Mouse (Mus musculus) hindbrain, embryonic 11.5 days (tissue): Measurements from ENCODE around the gene Ppp1r3g. TPM values are rescaled to one million over a fixed set of nuclear protein-coding genes. Genes with fewer than 3 reads are reported as not detected.

Source experiments
- ATAC-seq: fragments of 200-750 bp; cut with Nextera tagmentation; 2 replicates; pipeline ENCODE4 v1.8.0; 2017; ENCODE audit warnings: mild to moderate bottlenecking, moderate TSS enrichment, moderate library complexity; ENCODE audit not compliant: low FRiP score
- DNase-seq: peaks from one replicate; pipeline ENCODE4 v3.0.0-alpha.2; 2015; ENCODE audit warnings: low spot score
- H3K27ac ChIP-seq: fragments of 300-500 bp; sonication (generic); 2 replicates; pipeline ENCODE4 v1.5.1; 2014; ENCODE audit warnings: mild to moderate bottlenecking, low read depth, low read length
- H3K27me3 ChIP-seq: fragments of 300-500 bp; sonication (generic); 2 replicates; pipeline ENCODE4 v1.6.1; 2014; ENCODE audit warnings: mild to moderate bottlenecking, low read length, moderate library complexity, mixed read lengths; ENCODE audit not compliant: control insufficient read depth, insufficient read depth
- H3K36me3 ChIP-seq: fragments of 300-500 bp; sonication (generic); 2 replicates; pipeline ENCODE4 v1.6.1; 2014; ENCODE audit warnings: mild to moderate bottlenecking, low read length, moderate library complexity, mixed read lengths; ENCODE audit not compliant: control insufficient read depth, insufficient read depth
- H3K4me1 ChIP-seq: fragments of 300-500 bp; sonication (generic); replicated peaks from 2 replicates; pipeline ENCODE4 v1.6.1; 2014; ENCODE audit warnings: low read length, mixed read lengths; ENCODE audit not compliant: control insufficient read depth, insufficient read depth
- H3K4me2 ChIP-seq: fragments of 300-500 bp; sonication (generic); replicated peaks from 2 replicates; pipeline ENCODE4 v1.6.1; 2014; ENCODE audit warnings: mild to moderate bottlenecking, low read depth, low read length
- H3K4me3 ChIP-seq: fragments of 300-500 bp; sonication (generic); 2 replicates; pipeline ENCODE4 v1.5.1; 2014; ENCODE audit warnings: low read depth, low read length
- H3K9ac ChIP-seq: fragments of 300-500 bp; sonication (generic); 2 replicates; pipeline ENCODE4 v1.6.1; 2014; ENCODE audit warnings: low read depth, low read length
- H3K9me3 ChIP-seq: fragments of 300-500 bp; sonication (generic); 2 replicates; pipeline ENCODE4 v1.6.1; 2016; ENCODE audit warnings: low read length; ENCODE audit not compliant: control insufficient read depth
- WGBS: fragments of 180-500 bp; shearing (Covaris S2); extraction: QIAGEN DNeasy Blood & Tissue Kit; methylation state at CpG from one replicate; pipeline ENCODE4 v1.1.7; 2014; 5-methylcytosine and 5-hydroxymethylcytosine counted together
- polyA plus RNA-seq: library from polyadenylated mRNA; unstranded; fragments of >200 nt; fragmentation: Nextera tagmentation; extraction: Ambion mirVana; gene quantifications from 2 replicates; pipeline ENCODE4 v1.2.1, GENCODE M21; 2014

The Ppp1r3g gene
- polyA plus RNA-seq, 1 experiment from 2014 or later, result 0.76 TPM

- H3K27ac ChIP-seq, result no peak overlapping the region
- H3K9me3 ChIP-seq, result no peaks in the 10 kb centered on the region
- no peak overlapping the region for H3K9ac ChIP-seq
- no peak overlapping the region for H3K4me3 ChIP-seq
- no peaks in the 10 kb centered on the region for H3K27me3 ChIP-seq
- H3K4me2 ChIP-seq, result no peak overlapping the region
- 75% methylated on average over 2 of the region's 2 CpGs for WGBS
- ATAC-seq (no peak), DNase-seq (no peak)
- H3K4me1 ChIP-seq, result no peaks in the 10 kb centered on the region
- H3K36me3 ChIP-seq, result no peaks in the 10 kb centered on the region
Measured at GRCm38 (mm10) chr13:36009981-36010380, 51.3 kb downstream of the Ppp1r3g start.

GRCm38 (mm10) chr13:36015636-36016035, 57.0 kb downstream of the Ppp1r3g start:
- DNase-seq (no peak), ATAC-seq (no peak)
- H3K9me3 ChIP-seq, result no peaks in the 10 kb centered on the region
- no peak overlapping the region for H3K4me2 ChIP-seq
- H3K4me1 ChIP-seq, result no peaks in the 10 kb centered on the region
- 82% methylated on average over 3 of the region's 3 CpGs for WGBS
- H3K27ac ChIP-seq, result no peak overlapping the region
- H3K36me3 ChIP-seq, result no peaks in the 10 kb centered on the region
- no peak overlapping the region for H3K4me3 ChIP-seq
- no peak overlapping the region for H3K9ac ChIP-seq
- H3K27me3 ChIP-seq, result no peaks in the 10 kb centered on the region

GRCm38 (mm10) chr13:36018017-36018416, 59.4 kb downstream of the Ppp1r3g start:
- no peak for DNase-seq
- ATAC-seq, result no peak
- no peak overlapping the region for H3K4me3 ChIP-seq
- H3K27ac ChIP-seq, result no peak overlapping the region
- H3K4me1 ChIP-seq, result no peaks in the 10 kb centered on the region
- H3K9me3 ChIP-seq, result no peaks in the 10 kb centered on the region
- no peak overlapping the region for H3K4me2 ChIP-seq
- no peaks in the 10 kb centered on the region for H3K27me3 ChIP-seq
- no peaks in the 10 kb centered on the region for H3K36me3 ChIP-seq
- WGBS, result 83% methylated on average over 2 of the region's 2 CpGs
- H3K9ac ChIP-seq, result no peak overlapping the region

- Histone ChIP-seq H3K4me1 (no peaks in the 10 kb centered on the region), H3K4me2 (no peak overlapping the region), H3K9ac (no peak overlapping the region), H3K27ac (0 out of 2 replicates have a peak overlapping the region, but pooled peaks have one; percentile 0), H3K9me3 (no peaks in the 10 kb centered on the region), H3K36me3 (no peaks in the 10 kb centered on the region), H3K4me3 (no peak overlapping the region), H3K27me3 (no peaks in the 10 kb centered on the region)
- WGBS, result 58% methylated on average over 10 of the region's 10 CpGs
- DNase-seq (peak; percentile 88), ATAC-seq (peak; percentile 82)
Measured at GRCm38 (mm10) chr13:36019309-36020274, 61.0 kb downstream of the Ppp1r3g start.

Other genes with a start within 250 kb of the Ppp1r3g start
- 19.4 and 22.5 TPM in 2 replicates for gene Rpp40, start 52.5 kb upstream of the Ppp1r3g start, polyA plus RNA-seq
- gene Fars2, start 158.6 kb downstream of the Ppp1r3g start, polyA plus RNA-seq, result 29.6 and 31.1 TPM in 2 replicates
- 22.7 and 26.4 TPM in 2 replicates for gene Lyrm4, start 158.7 kb downstream of the Ppp1r3g start, polyA plus RNA-seq